Mouse (Mus musculus): ENCODE results near the gene Sun2.
A peak's percentile ranks its signal among the peaks of the same experiment; 100 is the strongest.

Gene Sun2

GRCm38 (mm10) chr15:79725190-79725789 lies 17.0 kb downstream of the Sun2 start:
- peak; percentile 66 to 76 for DNase-seq (ENCODE audit: low spot score in 2 of 2)

- DNase-seq (ENCODE audit: low spot score in 2 of 2), result no peak
These were observed 18.9 kb downstream of the Sun2 start for GRCm38 (mm10) chr15:79723439-79723838.

GRCm38 (mm10) chr15:79720796-79721195 lies 21.5 kb downstream of the Sun2 start:
- DNase-seq (ENCODE audit: low spot score in 2 of 2), result no peak

GRCm38 (mm10) chr15:79720267-79720666 lies 22.1 kb downstream of the Sun2 start:
- no peak for DNase-seq (ENCODE audit: low spot score in 2 of 2)

GRCm38 (mm10) chr15:79716710-79717109 lies 25.6 kb downstream of the Sun2 start:
- DNase-seq (ENCODE audit: low spot score in 2 of 2), result no peak

GRCm38 (mm10) chr15:79715646-79716045 lies 26.7 kb downstream of the Sun2 start:
- DNase-seq (ENCODE audit: low spot score in 2 of 2), result no peak

GRCm38 (mm10) chr15:79708229-79708822 lies 34.0 kb downstream of the Sun2 start:
- DNase-seq (ENCODE audit: low spot score in 2 of 2), result no peak

GRCm38 (mm10) chr15:79706603-79707214 lies 35.6 kb downstream of the Sun2 start:
- DNase-seq (ENCODE audit: low spot score in 2 of 2), result no peak

- no peak for DNase-seq (ENCODE audit: low spot score in 2 of 2)
These were observed 44.7 kb downstream of the Sun2 start for GRCm38 (mm10) chr15:79697558-79698187.

GRCm38 (mm10) chr15:79697011-79697410 lies 45.3 kb downstream of the Sun2 start:
- no peak for DNase-seq (ENCODE audit: low spot score in 2 of 2)

- no peak for DNase-seq (ENCODE audit: low spot score in 2 of 2)
These were observed 45.8 kb downstream of the Sun2 start for GRCm38 (mm10) chr15:79696508-79696907.

GRCm38 (mm10) chr15:79695516-79695915 lies 46.8 kb downstream of the Sun2 start:
- DNase-seq (ENCODE audit: low spot score in 2 of 2), result no peak

- DNase-seq (ENCODE audit: low spot score in 2 of 2), result no peak
These were observed 47.8 kb downstream of the Sun2 start for GRCm38 (mm10) chr15:79694512-79694911.

GRCm38 (mm10) chr15:79693740-79694139 lies 48.6 kb downstream of the Sun2 start:
- no peak for DNase-seq (ENCODE audit: low spot score in 2 of 2)

GRCm38 (mm10) chr15:79692334-79692733 lies 50.0 kb downstream of the Sun2 start:
- DNase-seq (ENCODE audit: low spot score in 2 of 2), result no peak

- DNase-seq (ENCODE audit: low spot score in 2 of 2), result peak in 1 of 2 experiments; percentile 23
These were observed 51.3 kb downstream of the Sun2 start for GRCm38 (mm10) chr15:79691023-79691508.

GRCm38 (mm10) chr15:79690426-79691022 lies 51.8 kb downstream of the Sun2 start, which contains the start of gene Gtpbp1:
TSS of gene Gtpbp1 (plus strand) at chr15:79690845.
- peak; percentile 99 to 100 for DNase-seq (ENCODE audit: low spot score in 2 of 2)

GRCm38 (mm10) chr15:79689662-79690425 lies 52.5 kb downstream of the Sun2 start:
- no peak for DNase-seq (ENCODE audit: low spot score in 2 of 2)

GRCm38 (mm10) chr15:79688268-79688956 lies 53.9 kb downstream of the Sun2 start:
- no peak for DNase-seq (ENCODE audit: low spot score in 2 of 2)

GRCm38 (mm10) chr15:79687646-79688267 lies 54.6 kb downstream of the Sun2 start, which contains the start of gene Josd1:
TSS of gene Josd1 (minus strand) at chr15:79687919.
- DNase-seq (ENCODE audit: low spot score in 2 of 2), result peak; percentile 86 to 96

All from left cerebral cortex, adult 9 months (tissue).